Mouse (Mus musculus) lung, adult 10 weeks (tissue): ENCODE measurements around the gene Ap1g1. TPM values are rescaled to one million over a fixed set of nuclear protein-coding genes. Genes with fewer than 3 reads are reported as not detected.

Source experiments
- polyA plus RNA-seq: library from polyadenylated mRNA; stranded (reverse); fragments of 350-450 nt; fragmentation: Illumina TruSeq; extraction: RNeasy Lipid Tissue Mini Kit (QIAGEN cat#74804); gene quantifications from one replicate; pipeline ENCODE4 v1.2.3, GENCODE M21; 2014; ENCODE audit warnings: low read depth, low replicate concordance; ENCODE audit not compliant: insufficient read depth

Gene Ap1g1
- 38.2 TPM for polyA plus RNA-seq

DNA sequence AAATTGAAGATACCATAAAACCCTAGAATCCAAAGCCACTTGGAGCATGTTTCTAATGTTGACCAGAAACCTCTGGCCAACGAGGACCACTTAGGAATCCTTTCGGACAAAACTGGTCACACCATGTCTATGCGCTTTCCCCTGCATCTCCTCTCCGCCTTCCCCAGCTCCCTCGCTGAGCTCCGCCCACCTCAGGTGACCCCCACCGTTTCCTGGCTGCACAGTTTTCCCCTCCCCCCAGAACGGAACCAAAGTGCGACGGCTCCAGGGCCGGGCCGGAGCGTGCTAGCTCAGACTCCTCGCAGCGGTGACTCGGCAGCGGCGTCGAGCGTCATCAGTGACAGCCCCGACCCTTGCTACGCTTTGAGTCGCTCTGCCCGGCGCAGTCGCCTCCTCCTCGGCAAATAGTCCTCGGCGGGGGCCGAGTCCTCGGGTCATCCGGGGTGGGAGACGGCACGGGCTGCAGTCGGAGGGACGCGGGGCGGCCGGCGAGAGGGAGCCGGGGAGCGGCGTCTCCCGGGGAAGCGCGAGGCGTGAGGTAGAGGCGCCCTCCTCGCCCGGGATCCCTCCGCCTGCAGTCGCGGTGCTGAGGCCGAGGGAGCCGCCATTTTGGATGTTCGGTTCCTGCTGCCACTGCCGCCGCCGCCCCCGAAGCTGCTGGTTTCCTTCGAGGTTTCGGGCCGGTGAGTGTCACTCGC is at the start of gene Ap1g1:
Gene Ap1g1 (plus strand): TSS at position 275 of the 698 bp plus-strand sequence.

GRCm38 (mm10) chr8:109737237-109738048 is 40.9 kb upstream of the Ap1g1 start, which contains the start of gene Atxn1l:
Atxn1l (minus strand) TSS chr8:109737739.

GRCm38 (mm10) chr8:109868003-109868679 is 89.8 kb downstream of the Ap1g1 start, which contains the start of gene Phlpp2:
Phlpp2 (plus strand) TSS chr8:109868542.

Other genes starting within 250 kb of the Ap1g1 start
- gene Dhx38, start 212.7 kb upstream of the Ap1g1 start, polyA plus RNA-seq: 11.2 TPM
- 9.9 TPM for gene Txnl4b, start 212.7 kb upstream of the Ap1g1 start, polyA plus RNA-seq
- gene Hp, start 199.4 kb upstream of the Ap1g1 start, polyA plus RNA-seq: 1,373 TPM
- gene Dhodh, start 169.9 kb upstream of the Ap1g1 start, polyA plus RNA-seq: 12.3 TPM
- not detected for gene Pkd1l3, start 164.0 kb upstream of the Ap1g1 start, polyA plus RNA-seq
- 55.1 TPM for gene Ist1, start 85.3 kb upstream of the Ap1g1 start, polyA plus RNA-seq
- 10.9 TPM for gene Zfp821, start 73.0 kb upstream of the Ap1g1 start, polyA plus RNA-seq
- gene Atxn1l, start 40.8 kb upstream of the Ap1g1 start, polyA plus RNA-seq: 7.5 TPM
- 1.9 TPM for gene Phlpp2, start 90.0 kb downstream of the Ap1g1 start, polyA plus RNA-seq
- 4.8 TPM for gene Marveld3, start 183.6 kb downstream of the Ap1g1 start, polyA plus RNA-seq
- gene Tat, start 211.9 kb downstream of the Ap1g1 start, polyA plus RNA-seq: 0.77 TPM